Mouse (Mus musculus): ENCODE data around the gene Msantd3. TPM values are rescaled to one million over a fixed set of nuclear protein-coding genes. Genes with fewer than 3 reads are reported as not detected.

Gene Msantd3
- polyA plus RNA-seq, 1 experiment from 2014 or later, result 31.2 TPM

GRCm38 (mm10) chr4:48605650-48606049 lies 65.9 kb downstream of the Msantd3 start:
- 79% methylated on average over 3 of the region's 3 CpGs for WGBS
- no peak for ATAC-seq (ENCODE audit: insufficient number of reproducible peaks, low FRiP score)
- no peaks in the 10 kb centered on the region for H3K4me1 ChIP-seq (replicated peaks)

GRCm38 (mm10) chr4:48609485-48609884 lies 69.8 kb downstream of the Msantd3 start:
- H3K36me3 ChIP-seq, result peaks cover 15% of the 10 kb centered on the region
- 81% methylated on average over 9 of the region's 9 CpGs for WGBS
- no peak for ATAC-seq (ENCODE audit: insufficient number of reproducible peaks, low FRiP score)

More at GRCm38 (mm10) chr4:48605650-48606049, 65.9 kb downstream of the Msantd3 start:
- Histone ChIP-seq H3K27me3 (replicated peaks) (no peaks in the 10 kb centered on the region), H3K4me3 (no peak overlapping the region), H3K27ac (ENCODE audit: poor library complexity, severe bottlenecking) (no peak overlapping the region), H3K9me3 (replicated peaks) (no peaks in the 10 kb centered on the region), H3K9ac (no peak overlapping the region), H3K4me2 (no peak overlapping the region), H3K36me3 (peaks cover 12% of the 10 kb centered on the region)

GRCm38 (mm10) chr4:48610251-48610650 lies 70.5 kb downstream of the Msantd3 start:
- H3K36me3 ChIP-seq, result peaks cover 16% of the 10 kb centered on the region
- H3K4me1 ChIP-seq (replicated peaks), result no peaks in the 10 kb centered on the region
- H3K27ac ChIP-seq (ENCODE audit: poor library complexity, severe bottlenecking), result no peak overlapping the region
- ATAC-seq (ENCODE audit: insufficient number of reproducible peaks, low FRiP score), result no peak
- no peak overlapping the region for H3K4me2 ChIP-seq
- 81% methylated on average over 6 of the region's 6 CpGs for WGBS
- no peak overlapping the region for H3K9ac ChIP-seq
- no peaks in the 10 kb centered on the region for H3K9me3 ChIP-seq (replicated peaks)
- no peaks in the 10 kb centered on the region for H3K27me3 ChIP-seq (replicated peaks)
- H3K4me3 ChIP-seq, result no peak overlapping the region

More at GRCm38 (mm10) chr4:48609485-48609884, 69.8 kb downstream of the Msantd3 start:
- no peak overlapping the region for H3K9ac ChIP-seq
- H3K4me1 ChIP-seq (replicated peaks), result no peaks in the 10 kb centered on the region
- no peak overlapping the region for H3K4me2 ChIP-seq
- no peak overlapping the region for H3K27ac ChIP-seq (ENCODE audit: poor library complexity, severe bottlenecking)
- H3K27me3 ChIP-seq (replicated peaks), result no peaks in the 10 kb centered on the region
- H3K4me3 ChIP-seq, result no peak overlapping the region
- H3K9me3 ChIP-seq (replicated peaks), result no peaks in the 10 kb centered on the region

Other genes with a start within 250 kb of the Msantd3 start
- gene Tex10, start 66.5 kb upstream of the Msantd3 start, polyA plus RNA-seq (2016; fragmentation: Nextera tagmentation; extraction: Ambion mirVana), result 37.9 and 39.1 TPM in 2 replicates
- gene Tmeff1, start 45.2 kb downstream of the Msantd3 start, polyA plus RNA-seq (2016; fragmentation: Nextera tagmentation; extraction: Ambion mirVana), result 54.8 and 55.4 TPM in 2 replicates
- 1.7 and 2.5 TPM in 2 replicates for gene Cavin4, start 123.6 kb downstream of the Msantd3 start, polyA plus RNA-seq (2016; fragmentation: Nextera tagmentation; extraction: Ambion mirVana)

All from heart, embryonic 12.5 days (tissue).